Mouse (Mus musculus) embryo, embryonic 10.5 days (tissue): ENCODE measurements around the gene Robo4.
A peak's percentile ranks its signal among the peaks of the same experiment; 100 is the strongest.

Experiments used
- DNase-seq: peaks from one replicate; pipeline ENCODE4 v3.0.0-alpha.2; 2015; ENCODE audit warnings: low spot score

Gene Robo4

DNA sequence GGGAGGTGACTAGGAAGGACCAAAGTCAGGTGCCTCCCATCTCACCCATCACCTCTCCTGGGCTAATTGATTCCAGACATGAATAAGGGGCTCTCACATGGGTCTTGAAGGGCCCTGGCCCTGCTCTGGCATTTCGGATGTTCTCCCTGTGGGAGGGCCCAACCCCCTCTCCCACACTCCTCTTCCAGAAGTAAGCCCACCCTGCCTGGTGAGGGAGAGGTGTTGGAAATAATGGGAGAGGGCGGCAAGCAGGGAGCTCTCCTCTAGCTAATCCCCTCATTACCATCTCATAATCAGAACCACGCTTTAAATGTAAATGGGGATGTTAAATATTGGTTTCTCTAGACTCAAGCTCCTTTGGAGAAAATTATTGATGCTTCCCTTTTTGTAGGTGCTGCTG, 53.3 kb downstream of the Robo4 start:
- DNase-seq = peak; percentile 9

DNA sequence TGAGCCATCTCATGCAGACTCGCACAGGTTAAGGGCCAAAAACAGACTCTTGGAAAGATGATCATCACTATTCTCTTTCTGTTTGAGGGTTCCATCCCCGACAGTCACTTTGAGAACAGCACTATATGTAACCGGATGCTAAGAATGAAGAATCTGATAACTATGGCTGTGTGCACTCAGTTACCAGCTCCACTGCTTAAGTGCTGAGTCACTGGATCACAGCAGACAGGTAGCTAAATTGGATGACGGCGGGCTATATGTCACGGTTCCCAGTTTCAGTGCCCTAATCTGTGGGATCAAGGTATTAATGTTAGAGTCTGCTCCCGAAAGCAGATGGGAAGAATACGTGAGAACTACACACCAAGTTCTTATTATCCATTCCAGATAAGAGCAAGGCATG, 54.2 kb downstream of the Robo4 start:
- peak; percentile 19 for DNase-seq

DNA sequence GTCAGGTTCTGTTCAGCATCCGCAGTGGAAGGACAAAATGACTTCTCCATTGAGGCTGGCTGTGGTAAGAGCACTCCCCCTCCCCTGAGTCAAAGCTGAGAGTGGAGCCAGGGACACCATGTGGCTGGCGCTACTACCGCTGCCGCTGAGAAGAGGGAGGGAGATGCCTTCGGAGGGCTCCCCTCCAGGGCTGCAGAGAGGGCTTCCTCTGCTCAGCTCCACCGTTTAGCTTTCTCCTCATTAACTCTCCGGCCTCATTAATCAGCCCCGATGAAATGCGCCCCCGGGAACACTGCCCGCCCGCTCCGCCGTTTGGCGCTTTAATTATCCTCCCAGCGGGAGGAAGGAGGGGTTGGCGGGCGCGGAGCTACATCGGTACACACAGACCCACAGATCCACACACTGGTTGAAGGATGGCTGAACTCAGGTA, 54.8 kb downstream of the Robo4 start:
- peak; percentile 64 for DNase-seq

DNA sequence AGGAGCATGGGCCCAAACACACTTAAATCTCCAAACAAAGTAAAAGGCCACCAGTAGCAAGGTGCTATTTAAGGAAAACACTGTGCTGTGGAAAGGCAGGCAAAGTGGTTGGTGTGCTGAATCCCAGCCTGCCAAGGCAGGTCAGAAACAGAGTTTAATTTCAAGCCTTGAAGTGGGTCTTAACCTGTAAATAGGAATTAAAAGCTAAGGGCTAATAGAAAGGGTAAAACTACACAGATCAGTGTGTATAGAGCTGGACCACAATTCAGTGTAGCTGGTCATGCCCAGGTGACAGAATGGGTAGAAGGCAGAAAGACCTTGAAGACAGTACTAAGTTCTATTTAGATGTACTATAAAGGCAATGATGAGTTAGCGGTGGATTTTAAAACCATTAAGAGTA, 55.5 kb downstream of the Robo4 start:
- DNase-seq = peak; percentile 28

DNA sequence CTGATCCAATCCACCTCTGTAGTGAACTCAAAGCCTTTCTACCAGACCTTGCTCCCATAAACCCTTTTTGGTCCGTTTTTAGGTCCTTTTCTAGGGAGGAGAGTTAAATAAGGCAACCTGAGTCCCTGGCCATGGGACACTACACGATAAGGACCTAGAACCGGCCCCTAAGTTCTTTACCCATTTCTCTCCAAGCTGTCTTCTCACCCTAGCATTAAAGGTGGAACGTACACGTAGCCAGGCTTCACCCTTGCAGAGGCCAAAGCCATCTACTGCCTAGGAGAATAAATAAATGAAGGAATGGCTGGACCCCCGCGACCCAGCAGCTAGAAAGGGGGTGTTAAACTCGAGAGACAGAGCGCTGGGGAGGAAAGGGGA, 58.0 kb downstream of the Robo4 start:
- peak; percentile 51 for DNase-seq

DNA sequence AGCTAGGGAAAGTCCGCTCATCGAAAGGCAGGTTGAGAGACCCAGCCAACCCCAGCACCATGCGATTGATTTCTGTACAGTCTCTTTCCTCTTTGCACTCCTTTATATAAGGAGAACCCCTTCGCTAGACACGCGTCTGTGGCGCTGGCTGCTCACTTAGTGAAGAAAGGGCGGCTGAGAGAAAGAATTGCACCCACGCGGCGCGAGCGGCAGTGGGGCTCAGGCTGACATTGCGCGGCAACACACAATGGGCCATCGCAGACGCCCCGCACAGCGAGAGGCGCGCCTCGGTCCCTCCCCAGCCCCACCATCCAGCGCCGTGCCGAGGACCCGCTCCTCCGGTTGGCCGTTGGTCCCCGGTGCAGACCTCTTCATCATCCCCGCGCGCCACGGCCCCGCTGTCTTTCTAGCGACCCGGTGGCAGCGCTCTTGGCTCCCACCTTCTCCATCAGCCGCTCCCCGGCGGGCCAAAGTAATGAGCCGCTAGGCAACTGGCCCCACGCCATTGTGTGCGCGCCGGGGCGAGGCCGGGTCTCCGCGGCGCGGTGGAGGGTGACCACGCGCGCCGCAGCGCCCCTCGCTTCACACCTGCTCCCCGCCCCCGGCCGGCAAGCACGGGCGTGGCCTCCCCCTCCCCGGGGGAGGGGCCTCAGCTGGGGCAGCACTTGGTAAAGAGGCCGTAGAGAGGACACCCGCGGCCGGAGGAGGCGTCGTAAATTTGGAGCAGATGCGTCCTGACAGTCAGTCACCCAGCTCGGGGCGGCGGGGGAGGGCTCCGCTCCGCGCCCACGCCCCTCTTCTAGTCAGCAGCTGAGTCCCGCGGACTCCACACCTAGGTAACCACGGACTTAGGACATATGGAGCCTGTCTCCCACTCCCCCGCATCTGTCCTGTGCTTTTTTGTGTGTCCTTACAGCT, 58.6 kb downstream of the Robo4 start:
- peak; percentile 63 for DNase-seq

DNA sequence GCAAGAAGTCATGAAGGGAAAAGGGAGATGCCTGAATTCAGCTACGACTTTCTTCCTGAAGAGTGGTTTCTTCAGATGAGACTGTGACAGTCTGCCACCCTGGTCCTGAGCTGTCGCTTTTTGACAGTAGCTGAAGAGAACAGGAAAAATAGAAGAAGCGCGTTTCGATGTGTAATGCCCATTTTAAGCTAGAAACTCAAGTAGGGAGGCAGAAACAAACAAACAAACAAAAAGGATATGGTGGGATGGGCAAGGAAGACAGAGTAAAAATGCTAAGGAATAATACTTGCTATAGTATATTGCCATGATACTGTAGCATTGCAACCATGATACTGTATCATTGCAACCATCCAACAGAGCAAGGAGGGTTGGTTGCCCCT, 59.3 kb downstream of the Robo4 start:
- no peak for DNase-seq

DNA sequence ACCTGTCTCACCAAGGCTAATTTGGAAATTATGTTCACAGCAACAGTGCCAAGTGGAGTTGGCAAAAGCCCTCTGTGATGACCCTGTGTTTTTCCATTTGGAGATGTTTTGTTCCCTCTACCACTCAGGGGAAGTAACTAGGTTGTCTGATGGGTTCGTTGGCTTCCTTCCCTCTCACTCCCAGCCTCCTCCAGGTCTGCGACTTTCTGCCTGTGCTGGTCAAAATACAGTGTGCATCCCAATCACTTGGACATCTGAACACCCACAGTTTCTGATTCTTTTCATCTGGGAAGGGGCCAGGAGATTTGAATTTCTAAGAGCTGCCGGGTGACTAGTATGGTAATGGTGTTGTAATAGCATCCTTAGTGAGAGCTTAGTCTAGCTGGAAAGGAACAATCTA, 59.9 kb downstream of the Robo4 start:
- peak; percentile 12 for DNase-seq

DNA sequence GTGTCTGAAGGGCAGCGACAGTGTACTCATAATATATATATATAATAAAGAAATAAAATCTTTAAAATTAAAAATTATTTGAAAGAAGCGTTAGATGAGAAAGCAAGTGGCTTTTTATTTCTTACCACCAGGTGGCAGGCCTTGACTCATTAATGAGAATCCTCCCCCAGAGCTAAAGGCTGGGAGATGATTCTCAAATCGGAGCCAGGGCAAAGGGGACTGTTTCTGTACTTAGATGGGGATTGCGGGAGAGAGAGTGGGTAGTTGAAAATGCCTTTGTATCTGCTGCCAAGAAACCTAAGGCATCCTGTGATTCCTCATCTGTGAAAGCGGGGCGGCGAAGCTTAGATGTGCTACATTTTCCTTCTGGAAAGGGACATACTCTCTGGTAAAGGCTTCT, 61.1 kb downstream of the Robo4 start:
- peak; percentile 82 for DNase-seq
